Mouse (Mus musculus) liver, adult 2 months (tissue): Measurements from ENCODE around the gene Nfasc. TPM values are rescaled to one million over a fixed set of nuclear protein-coding genes. Genes with fewer than 3 reads are reported as not detected.

ENCODE experiments used
- DNase-seq: peaks from one replicate; pipeline ENCODE4 v3.0.0-alpha.2; 2011; ENCODE audit warnings: low read depth, low spot score; ENCODE audit errors: extremely low read depth
- H3K27ac ChIP-seq: fragments of 200-500 bp; replicated peaks from 2 replicates; pipeline ENCODE4 v1.5.1; 2012; ENCODE audit warnings: low read depth, mild to moderate bottlenecking, control low read depth, inconsistent platforms, low read length; ENCODE audit not compliant: insufficient read depth
- H3K27me3 ChIP-seq: fragments of 200-500 bp; 2 replicates; pipeline ENCODE4 v1.6.1; 2012; ENCODE audit warnings: mild to moderate bottlenecking, moderate library complexity, low read length, inconsistent platforms; ENCODE audit not compliant: control insufficient read depth, insufficient read depth
- H3K36me3 ChIP-seq: fragments of 200-500 bp; 2 replicates; pipeline ENCODE4 v1.6.1; 2012; ENCODE audit warnings: low read length, inconsistent platforms; ENCODE audit not compliant: control insufficient read depth, insufficient read depth
- H3K4me1 ChIP-seq: fragments of 200-500 bp; 2 replicates; pipeline ENCODE4 v1.6.1; 2011; ENCODE audit warnings: low read length; ENCODE audit not compliant: control insufficient read depth, insufficient read depth
- H3K4me3 ChIP-seq: fragments of 200-500 bp; 2 replicates; pipeline ENCODE4 v1.5.1; 2011; ENCODE audit warnings: low read depth, mild to moderate bottlenecking, control low read depth, low read length, moderate library complexity; ENCODE audit not compliant: insufficient read depth
- H3K79me2 ChIP-seq: fragments of 200-500 bp; 2 replicates; pipeline ENCODE4 v1.6.1; 2012; ENCODE audit warnings: inconsistent platforms, mild to moderate bottlenecking, low read length, moderate library complexity; ENCODE audit not compliant: control insufficient read depth, insufficient read depth
- H3K9ac ChIP-seq: fragments of 200-500 bp; 2 replicates; pipeline ENCODE4 v1.6.1; 2012; ENCODE audit warnings: low read depth, mild to moderate bottlenecking, control low read depth, inconsistent platforms, low read length
- CTCF ChIP-seq: fragments of 200-500 bp; IDR thresholded peaks from 2 replicates; pipeline ENCODE4 v1.5.1; 2011; ENCODE audit warnings: low read depth, low read length, control low read depth
- POLR2A ChIP-seq: fragments of 200-500 bp; IDR thresholded peaks from 2 replicates; pipeline ENCODE4 v1.6.1; 2011; ENCODE audit warnings: low read length, control low read depth; ENCODE audit not compliant: insufficient read depth; ENCODE audit errors: extremely low read depth
- WGBS: fragments of 180-500 bp; shearing (Covaris S2); methylation state at CpG from one replicate; pipeline ENCODE4 v1.1.7; 2018; 5-methylcytosine and 5-hydroxymethylcytosine counted together
- polyA plus RNA-seq: library from polyadenylated mRNA; depleted of rRNA; stranded (reverse); fragments of >200 nt; gene quantifications from 2 replicates; pipeline ENCODE4 v1.2.3, GENCODE M21; 2012
- total RNA-seq: library from RNA; depleted of rRNA; stranded (reverse); fragments of >200 nt; gene quantifications from 2 replicates; pipeline ENCODE4 v1.2.3, GENCODE M21; 2014

Gene Nfasc
- total and polyA plus RNA-seq, 2 experiments: 0.09 to 0.11 TPM

- WGBS: 36% methylated on average over 5 of the region's 5 CpGs
- no peaks in the 10 kb centered on the region for H3K36me3 ChIP-seq
- no peak overlapping the region for H3K9ac ChIP-seq
Measured at GRCm38 (mm10) chr1:132703467-132703866, 38.1 kb downstream of the Nfasc start.

GRCm38 (mm10) chr1:132696926-132697325 lies 44.7 kb downstream of the Nfasc start:
- Histone ChIP-seq H3K27me3 (no peaks in the 10 kb centered on the region), H3K4me3 (no peak overlapping the region), H3K9ac (no peak overlapping the region), H3K79me2 (no peaks in the 10 kb centered on the region), H3K36me3 (no peaks in the 10 kb centered on the region), H3K27ac (no peak overlapping the region), H3K4me1 (no peaks in the 10 kb centered on the region)
- TF ChIP-seq POLR2A (no peak), CTCF (no peak)
- DNase-seq: no peak
- WGBS: 83% methylated on average over 4 of the region's 4 CpGs

More at GRCm38 (mm10) chr1:132703467-132703866, 38.1 kb downstream of the Nfasc start:
- Histone ChIP-seq H3K79me2 (no peaks in the 10 kb centered on the region), H3K27ac (no peak overlapping the region), H3K4me1 (no peaks in the 10 kb centered on the region), H3K27me3 (no peaks in the 10 kb centered on the region), H3K4me3 (no peak overlapping the region)
- no peak for DNase-seq
- TF ChIP-seq CTCF (no peak), POLR2A (no peak)

GRCm38 (mm10) chr1:132696232-132696631 lies 45.4 kb downstream of the Nfasc start:
- Histone ChIP-seq H3K36me3 (no peaks in the 10 kb centered on the region), H3K79me2 (no peaks in the 10 kb centered on the region), H3K9ac (no peak overlapping the region), H3K4me1 (no peaks in the 10 kb centered on the region), H3K4me3 (no peak overlapping the region), H3K27me3 (no peaks in the 10 kb centered on the region), H3K27ac (no peak overlapping the region)
- TF ChIP-seq CTCF (no peak), POLR2A (no peak)
- whole genome bisulfite sequencing: 55% methylated on average over 2 of the region's 2 CpGs
- no peak for DNase-seq

GRCm38 (mm10) chr1:132694007-132694406 lies 47.6 kb downstream of the Nfasc start:
- no peak overlapping the region for H3K9ac ChIP-seq
- H3K4me3 ChIP-seq: no peak overlapping the region
- no peaks in the 10 kb centered on the region for H3K79me2 ChIP-seq
- no peaks in the 10 kb centered on the region for H3K36me3 ChIP-seq
- H3K27ac ChIP-seq: no peak overlapping the region
- no peaks in the 10 kb centered on the region for H3K4me1 ChIP-seq
- WGBS: 37% methylated on average over 9 of the region's 9 CpGs
- H3K27me3 ChIP-seq: no peaks in the 10 kb centered on the region
- no peak for DNase-seq
- TF ChIP-seq POLR2A (no peak), CTCF (no peak)

GRCm38 (mm10) chr1:132689181-132689580 lies 52.4 kb downstream of the Nfasc start:
- H3K79me2 ChIP-seq: no peaks in the 10 kb centered on the region
- no peaks in the 10 kb centered on the region for H3K4me1 ChIP-seq
- no peak overlapping the region for H3K9ac ChIP-seq
- WGBS: 87% methylated on average over 3 of the region's 3 CpGs
- H3K4me3 ChIP-seq: no peak overlapping the region
- TF ChIP-seq CTCF (no peak), POLR2A (no peak)
- no peak overlapping the region for H3K27ac ChIP-seq
- no peaks in the 10 kb centered on the region for H3K36me3 ChIP-seq
- no peak for DNase-seq
- H3K27me3 ChIP-seq: no peaks in the 10 kb centered on the region

- DNase-seq: no peak
- no peak overlapping the region for H3K4me3 ChIP-seq
- 80% methylated on average over 12 of the region's 12 CpGs for WGBS
- no peak overlapping the region for H3K27ac ChIP-seq
- TF ChIP-seq POLR2A (no peak), CTCF (no peak)
- no peaks in the 10 kb centered on the region for H3K36me3 ChIP-seq
- H3K27me3 ChIP-seq: no peaks in the 10 kb centered on the region
- no peaks in the 10 kb centered on the region for H3K79me2 ChIP-seq
- no peak overlapping the region for H3K9ac ChIP-seq
- H3K4me1 ChIP-seq: no peaks in the 10 kb centered on the region
Measured at GRCm38 (mm10) chr1:132678935-132679334, 62.7 kb downstream of the Nfasc start.
